Mouse (Mus musculus) midbrain, embryonic 12.5 days (tissue): ENCODE data around the gene Fmr1. TPM values are rescaled to one million over a fixed set of nuclear protein-coding genes. Genes with fewer than 3 reads are reported as not detected.

Experiments
- polyA plus RNA-seq: library from polyadenylated mRNA; unstranded; fragments of >200 nt; fragmentation: Nextera tagmentation; extraction: Ambion mirVana; gene quantifications from 2 replicates; pipeline ENCODE4 v1.2.1, GENCODE M21; 2016

Fmr1 gene
- polyA plus RNA-seq, 1 experiment from 2014 or later, result 74.2 TPM

Other genes with a start within 250 kb of the Fmr1 start
- 0.47 TPM in 1 of 2 replicates, not detected in the other for gene Fmr1nb, start 83.3 kb downstream of the Fmr1 start, polyA plus RNA-seq
- 2.6 and 3.1 TPM in 2 replicates for gene Gm14698, start 142.6 kb downstream of the Fmr1 start, polyA plus RNA-seq
- gene Gm6812, start 214.5 kb downstream of the Fmr1 start, polyA plus RNA-seq, result not detected in 2 replicates